Mouse (Mus musculus) lung, embryonic 15.5 days (tissue): Measurements from ENCODE around the gene Srsf3. TPM values are rescaled to one million over a fixed set of nuclear protein-coding genes. Genes with fewer than 3 reads are reported as not detected.
A peak's percentile ranks its signal among the peaks of the same experiment; 100 is the strongest.
"Not testable (repeated sequence)": the region's sequence is repeated elsewhere in the genome, so short reads cannot be mapped to it uniquely, and the experiment has no call there.

ENCODE experiments used
- ATAC-seq: fragments of 200-750 bp; cut with Nextera tagmentation; 2 replicates; pipeline ENCODE4 v1.8.0; 2017; ENCODE audit warnings: moderate number of reproducible peaks, borderline replicate concordance; ENCODE audit not compliant: low FRiP score, low TSS enrichment; ENCODE audit errors: extremely low read depth
- H3K27ac ChIP-seq: fragments of 300-500 bp; sonication (generic); 2 replicates; pipeline ENCODE4 v1.5.1; 2015; ENCODE audit warnings: moderate library complexity, mild to moderate bottlenecking, inconsistent platforms
- H3K27me3 ChIP-seq: fragments of 300-500 bp; sonication (generic); 2 replicates; pipeline ENCODE4 v1.6.1; 2015; ENCODE audit warnings: inconsistent platforms
- H3K36me3 ChIP-seq: fragments of 300-500 bp; sonication (generic); 2 replicates; pipeline ENCODE4 v1.6.1; 2015; ENCODE audit warnings: inconsistent platforms
- H3K4me1 ChIP-seq: fragments of 300-500 bp; sonication (generic); 2 replicates; pipeline ENCODE4 v1.6.1; 2015; ENCODE audit warnings: inconsistent platforms
- H3K4me2 ChIP-seq: fragments of 300-500 bp; sonication (generic); 2 replicates; pipeline ENCODE4 v1.6.1; 2015; ENCODE audit warnings: inconsistent platforms, mild to moderate bottlenecking, moderate library complexity
- H3K4me3 ChIP-seq: fragments of 300-500 bp; sonication (generic); 2 replicates; pipeline ENCODE4 v1.5.1; 2015; ENCODE audit warnings: mild to moderate bottlenecking, inconsistent platforms
- H3K9ac ChIP-seq: fragments of 300-500 bp; sonication (generic); 2 replicates; pipeline ENCODE4 v1.6.1; 2015; ENCODE audit warnings: inconsistent platforms
- H3K9me3 ChIP-seq: fragments of 300-500 bp; sonication (generic); 2 replicates; pipeline ENCODE4 v1.6.1; 2016; ENCODE audit warnings: inconsistent platforms
- WGBS: fragments of 180-500 bp; shearing (Covaris S2); methylation state at CpG from one replicate; pipeline ENCODE4 v1.1.7; 2015; 5-methylcytosine and 5-hydroxymethylcytosine counted together
- polyA plus RNA-seq: library from polyadenylated mRNA; unstranded; fragments of >200 nt; fragmentation: Nextera tagmentation; extraction: Ambion mirVana; gene quantifications from 2 replicates; pipeline ENCODE4 v1.2.1, GENCODE M21; 2015

Srsf3 gene
- polyA plus RNA-seq, 1 experiment from 2014 or later: 642 TPM

GRCm38 (mm10) chr17:29034264-29034663, 1.8 kb downstream of the Srsf3 start:
- H3K4me2 ChIP-seq: peak overlapping the region; percentile 78
- peaks cover 30% of the 10 kb centered on the region for H3K4me1 ChIP-seq
- peak overlapping the region; percentile 93 for H3K9ac ChIP-seq
- H3K4me3 ChIP-seq: peak overlapping the region; percentile 63
- H3K9me3 ChIP-seq: no peaks in the 10 kb centered on the region
- no peak overlapping the region for H3K27ac ChIP-seq
- ATAC-seq: no peak
- H3K27me3 ChIP-seq: no peaks in the 10 kb centered on the region
- H3K36me3 ChIP-seq: peaks cover 31% of the 10 kb centered on the region

- Histone ChIP-seq H3K27me3 (no peaks in the 10 kb centered on the region), H3K4me3 (peak overlapping the region; percentile 63), H3K9ac (peak overlapping the region; percentile 93; the same call in 1 of the 2 replicates), H3K4me1 (peaks cover 35% of the 10 kb centered on the region), H3K4me2 (peak overlapping the region; percentile 78), H3K27ac (no peak overlapping the region), H3K9me3 (no peaks in the 10 kb centered on the region), H3K36me3 (peaks cover 44% of the 10 kb centered on the region)
- no peak for ATAC-seq
These were observed 3.1 kb downstream of the Srsf3 start for GRCm38 (mm10) chr17:29035506-29035905.

GRCm38 (mm10) chr17:29039351-29039750, 6.9 kb downstream of the Srsf3 start:
- ATAC-seq: no peak
- H3K36me3 ChIP-seq: peaks cover 77% of the 10 kb centered on the region
- H3K27ac ChIP-seq: no peak overlapping the region
- H3K9me3 ChIP-seq: no peaks in the 10 kb centered on the region
- H3K9ac ChIP-seq: no peak overlapping the region
- no peak overlapping the region for H3K4me3 ChIP-seq
- peaks cover 36% of the 10 kb centered on the region for H3K4me1 ChIP-seq
- H3K4me2 ChIP-seq: no peak overlapping the region
- WGBS: 58% methylated on average over 11 of the region's 11 CpGs
- H3K27me3 ChIP-seq: no peaks in the 10 kb centered on the region

GRCm38 (mm10) chr17:29041632-29042031, 9.2 kb downstream of the Srsf3 start:
- not testable (repeated sequence) for ATAC-seq, H3K4me3 ChIP-seq, H3K9me3 ChIP-seq, H3K27me3 ChIP-seq, H3K9ac ChIP-seq, H3K4me2 ChIP-seq, H3K27ac ChIP-seq
- WGBS: 80% methylated on average over 3 of the region's 3 CpGs
- peaks cover 88% of the 10 kb centered on the region for H3K36me3 ChIP-seq
- peaks cover 37% of the 10 kb centered on the region for H3K4me1 ChIP-seq

GRCm38 (mm10) chr17:29042569-29042968, 10.1 kb downstream of the Srsf3 start:
- Histone ChIP-seq H3K4me2 (no peak overlapping the region), H3K36me3 (peaks cover 85% of the 10 kb centered on the region), H3K9ac (no peak overlapping the region), H3K9me3 (no peaks in the 10 kb centered on the region), H3K4me1 (peaks cover 29% of the 10 kb centered on the region), H3K4me3 (no peak overlapping the region), H3K27me3 (no peaks in the 10 kb centered on the region), H3K27ac (no peak overlapping the region)
- no peak for ATAC-seq

- Histone ChIP-seq H3K4me1 (peaks cover 26% of the 10 kb centered on the region), H3K9ac (no peak overlapping the region), H3K9me3 (no peaks in the 10 kb centered on the region), H3K4me2 (no peak overlapping the region), H3K4me3 (no peak overlapping the region), H3K36me3 (peaks cover 82% of the 10 kb centered on the region), H3K27ac (no peak overlapping the region), H3K27me3 (no peaks in the 10 kb centered on the region)
- WGBS: 85% methylated on average over 3 of the region's 3 CpGs
- ATAC-seq: no peak
These were observed 11.2 kb downstream of the Srsf3 start for GRCm38 (mm10) chr17:29043583-29043982.

- Histone ChIP-seq H3K4me3 (no peak overlapping the region), H3K4me2 (no peak overlapping the region), H3K9me3 (no peaks in the 10 kb centered on the region), H3K27me3 (no peaks in the 10 kb centered on the region), H3K9ac (peak overlapping the region; percentile 5; the same call in 1 of the 2 replicates), H3K4me1 (peaks cover 26% of the 10 kb centered on the region), H3K27ac (0 out of 2 replicates have a peak overlapping the region, but pooled peaks have one; percentile 27), H3K36me3 (peaks cover 75% of the 10 kb centered on the region)
- WGBS: 76% methylated on average over 6 of the region's 6 CpGs
- ATAC-seq: no peak
These were observed 11.9 kb downstream of the Srsf3 start for GRCm38 (mm10) chr17:29044146-29044924.

- H3K27me3 ChIP-seq: no peaks in the 10 kb centered on the region
- ATAC-seq: no peak
- no peak overlapping the region for H3K4me3 ChIP-seq
- H3K27ac ChIP-seq: peak overlapping the region; percentile 27; the same call in 1 of the 2 replicates
- peaks cover 21% of the 10 kb centered on the region for H3K4me1 ChIP-seq
- peak overlapping the region; percentile 5; the same call in 1 of the 2 replicates for H3K9ac ChIP-seq
- WGBS: 72% methylated on average over 1 of the region's 1 CpGs
- no peaks in the 10 kb centered on the region for H3K9me3 ChIP-seq
- peaks cover 69% of the 10 kb centered on the region for H3K36me3 ChIP-seq
- no peak overlapping the region for H3K4me2 ChIP-seq
These were observed 12.5 kb downstream of the Srsf3 start for GRCm38 (mm10) chr17:29044925-29045319.

GRCm38 (mm10) chr17:29045741-29046530, 13.5 kb downstream of the Srsf3 start:
- Histone ChIP-seq H3K27ac (peak overlapping the region; percentile 77), H3K9me3 (no peaks in the 10 kb centered on the region), H3K9ac (no peak overlapping the region), H3K4me1 (peaks cover 28% of the 10 kb centered on the region), H3K4me2 (no peak overlapping the region), H3K27me3 (no peaks in the 10 kb centered on the region), H3K4me3 (no peak overlapping the region), H3K36me3 (peaks cover 59% of the 10 kb centered on the region)
- WGBS: 45% methylated on average over 12 of the region's 12 CpGs
- ATAC-seq: peak; percentile 64

GRCm38 (mm10) chr17:29046863-29047262, 14.4 kb downstream of the Srsf3 start:
- 91% methylated on average over 3 of the region's 3 CpGs for WGBS
- H3K36me3 ChIP-seq: peaks cover 53% of the 10 kb centered on the region
- no peak overlapping the region for H3K27ac ChIP-seq
- H3K9me3 ChIP-seq: no peaks in the 10 kb centered on the region
- no peaks in the 10 kb centered on the region for H3K27me3 ChIP-seq
- H3K4me3 ChIP-seq: no peak overlapping the region
- H3K4me1 ChIP-seq: peaks cover 31% of the 10 kb centered on the region
- H3K9ac ChIP-seq: no peak overlapping the region
- no peak overlapping the region for H3K4me2 ChIP-seq
- ATAC-seq: no peak

GRCm38 (mm10) chr17:29047697-29048514, 15.5 kb downstream of the Srsf3 start:
- Histone ChIP-seq H3K27ac (no peak overlapping the region), H3K36me3 (peaks cover 44% of the 10 kb centered on the region), H3K9ac (no peak overlapping the region), H3K4me2 (no peak overlapping the region), H3K27me3 (no peaks in the 10 kb centered on the region), H3K9me3 (no peaks in the 10 kb centered on the region), H3K4me1 (peaks cover 31% of the 10 kb centered on the region), H3K4me3 (no peak overlapping the region)
- 41% methylated on average over 3 of the region's 3 CpGs for WGBS
- ATAC-seq: no peak
